Mouse (Mus musculus) right cerebral cortex, postnatal 25 days (tissue): Measurements from ENCODE around the gene Slc25a40.

Experiments
- DNase-seq: peaks from one replicate; pipeline ENCODE4 v3.0.0; 2022

Gene Slc25a40

GRCm38 (mm10) chr5:8491778-8492177 is 69.1 kb downstream of the Slc25a40 start:
- no peak for DNase-seq
